Mouse (Mus musculus) 416B (cell line): ENCODE measurements around the gene Fabp7.

Source experiments
- DNase-seq: peaks from one replicate; pipeline ENCODE4 v3.0.0; 2011; ENCODE audit warnings: low read depth

Fabp7 gene

GRCm38 (mm10) chr10:57807754-57808153 lies 23.1 kb downstream of the Fabp7 start:
- no peak for DNase-seq

- no peak for DNase-seq
Observed at GRCm38 (mm10) chr10:57812161-57812856, 27.6 kb downstream of the Fabp7 start.

- DNase-seq: no peak
Observed at GRCm38 (mm10) chr10:57814295-57814694, 29.6 kb downstream of the Fabp7 start.

GRCm38 (mm10) chr10:57815869-57816268 lies 31.2 kb downstream of the Fabp7 start:
- no peak for DNase-seq

GRCm38 (mm10) chr10:57819209-57819608 lies 34.5 kb downstream of the Fabp7 start:
- no peak for DNase-seq

GRCm38 (mm10) chr10:57822473-57822872 lies 37.8 kb downstream of the Fabp7 start:
- DNase-seq: no peak

GRCm38 (mm10) chr10:57828649-57829048 lies 44.0 kb downstream of the Fabp7 start:
- no peak for DNase-seq

GRCm38 (mm10) chr10:57829621-57830020 lies 44.9 kb downstream of the Fabp7 start:
- DNase-seq: no peak

GRCm38 (mm10) chr10:57835094-57835493 lies 50.4 kb downstream of the Fabp7 start:
- DNase-seq: peak; percentile 43

GRCm38 (mm10) chr10:57835982-57836381 lies 51.3 kb downstream of the Fabp7 start:
- no peak for DNase-seq
